Mouse (Mus musculus) lung, postnatal 14 days (tissue): ENCODE measurements around the gene Lypd4.
"Not testable (repeated sequence)": the region's sequence is repeated elsewhere in the genome, so short reads cannot be mapped to it uniquely, and the experiment has no call there.

ENCODE experiments used
- DNase-seq: peaks from one replicate; pipeline ENCODE4 v3.0.0; 2021

The Lypd4 gene

DNA sequence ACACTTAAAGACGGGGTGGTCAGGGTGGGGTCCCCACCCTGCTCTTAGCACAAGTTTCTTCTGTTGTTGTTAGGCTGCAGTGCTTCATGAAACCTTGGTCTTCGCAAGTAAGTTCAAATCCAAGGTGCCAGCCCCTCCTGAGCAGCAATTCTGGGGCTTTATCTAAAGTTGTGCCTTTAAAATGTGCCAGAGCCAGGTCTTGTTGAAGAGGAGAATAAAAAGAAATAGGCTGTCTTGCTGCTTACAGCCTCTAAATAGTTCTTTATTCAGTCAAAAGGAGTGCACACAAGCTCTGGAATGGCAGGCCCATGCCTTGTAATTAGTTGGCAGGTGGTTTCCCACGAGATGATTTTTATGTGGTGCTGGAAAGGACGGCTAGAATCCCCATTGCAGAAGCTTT, 17.4 kb upstream of the Lypd4 start:
- no peak for DNase-seq

DNA sequence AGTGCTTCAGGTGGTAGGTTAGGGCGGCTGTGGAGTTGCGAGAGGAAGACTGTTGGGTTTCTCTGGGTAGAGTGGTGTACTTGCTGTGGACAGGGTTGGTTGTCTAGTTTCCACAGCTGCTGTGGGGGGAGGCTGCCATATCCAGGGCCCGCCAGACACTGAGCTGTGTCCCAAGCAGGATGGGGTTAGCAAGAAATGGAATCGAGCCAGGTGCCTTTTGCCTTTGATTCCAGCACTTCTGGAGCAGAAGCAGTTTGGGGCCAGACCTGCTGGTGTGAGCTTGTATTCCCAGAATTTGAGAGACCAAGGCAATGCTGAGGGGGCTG, 16.5 kb upstream of the Lypd4 start:
- DNase-seq = no peak

GRCm38 (mm10) chr7:24885468-24886307, 15.9 kb upstream of the Lypd4 start:
- no peak for DNase-seq

GRCm38 (mm10) chr7:24884693-24885291, 15.1 kb upstream of the Lypd4 start:
- DNase-seq = peak; percentile 24

GRCm38 (mm10) chr7:24883896-24884692, 14.4 kb upstream of the Lypd4 start, which contains the start of gene Rps19:
TSS of gene Rps19 (plus strand) at chr7:24884371.
- DNase-seq = peak; percentile 99

- DNase-seq = no peak
Measured at GRCm38 (mm10) chr7:24882416-24883199, 12.9 kb upstream of the Lypd4 start.

DNA sequence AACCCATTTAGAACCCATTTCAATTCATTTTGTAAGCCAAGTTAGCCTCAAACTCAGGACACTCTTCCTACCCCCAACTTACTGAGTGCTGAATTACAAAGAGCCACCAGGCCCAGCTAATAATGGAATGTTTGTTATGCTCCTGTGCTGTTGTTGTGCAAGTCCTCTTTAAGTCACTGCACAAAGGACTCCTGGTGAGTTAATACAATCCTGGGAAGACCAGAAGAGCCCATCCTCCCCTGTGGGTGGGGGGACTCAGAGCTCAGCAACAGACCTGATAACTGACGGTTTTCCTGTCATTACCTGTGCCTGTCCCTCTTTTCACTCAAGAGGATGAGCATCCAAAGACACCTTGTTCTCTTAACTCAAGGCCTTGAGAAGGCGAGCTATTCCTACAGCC, 9.9 kb upstream of the Lypd4 start:
- DNase-seq = no peak

DNA sequence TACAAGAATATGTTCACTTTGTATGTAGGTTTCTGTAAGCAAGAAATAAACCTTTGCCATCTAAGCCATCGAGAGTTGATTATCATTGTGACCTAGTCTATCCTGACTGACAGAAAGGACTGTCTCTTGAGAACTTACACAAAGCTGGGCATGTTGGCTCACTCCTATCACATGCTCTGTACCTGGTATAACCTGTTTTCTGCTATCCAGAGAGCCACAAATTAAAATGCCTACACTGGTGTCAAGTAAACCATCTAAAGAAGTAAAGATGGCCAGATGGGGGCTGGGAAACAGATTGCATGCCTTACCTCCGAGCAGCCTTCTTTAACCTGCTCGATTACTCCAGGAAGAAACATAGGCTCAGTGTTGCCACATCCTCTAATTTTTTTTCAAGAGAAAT, 7.8 kb upstream of the Lypd4 start:
- DNase-seq = no peak

- DNase-seq = no peak
Measured at GRCm38 (mm10) chr7:24869080-24869479, 661 bp downstream of the Lypd4 start.

- no peak for DNase-seq
Measured at GRCm38 (mm10) chr7:24864156-24864555, 5.6 kb downstream of the Lypd4 start.

- no peak for DNase-seq
Measured at GRCm38 (mm10) chr7:24862853-24863252, 6.9 kb downstream of the Lypd4 start.

DNA sequence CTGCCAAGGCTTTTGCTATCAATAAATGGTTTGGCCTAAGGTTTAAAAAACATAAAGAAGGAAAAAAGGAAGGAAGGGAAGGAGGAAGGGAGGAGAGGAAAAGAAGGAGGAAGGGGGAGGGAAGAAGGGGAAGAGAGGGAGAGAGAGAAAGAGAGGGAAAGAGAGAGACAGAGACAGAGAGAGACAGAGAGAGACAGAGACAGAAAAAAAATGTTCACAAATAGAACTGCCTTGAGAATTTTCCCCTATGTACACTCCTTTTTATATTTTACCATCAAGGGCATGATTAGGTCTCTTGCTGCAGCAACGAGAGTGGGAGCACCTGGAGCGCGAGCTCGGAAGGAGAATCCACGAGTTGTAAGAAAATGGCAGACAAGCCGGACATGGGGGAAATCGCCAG, 7.8 kb downstream of the Lypd4 start, which contains the start of gene Gm9844:
Gene Gm9844 (plus strand): TSS at position 301 of the 400 bp plus-strand sequence.
- no peak for DNase-seq

- no peak for DNase-seq
Measured at GRCm38 (mm10) chr7:24859234-24859633, 10.5 kb downstream of the Lypd4 start.

DNA sequence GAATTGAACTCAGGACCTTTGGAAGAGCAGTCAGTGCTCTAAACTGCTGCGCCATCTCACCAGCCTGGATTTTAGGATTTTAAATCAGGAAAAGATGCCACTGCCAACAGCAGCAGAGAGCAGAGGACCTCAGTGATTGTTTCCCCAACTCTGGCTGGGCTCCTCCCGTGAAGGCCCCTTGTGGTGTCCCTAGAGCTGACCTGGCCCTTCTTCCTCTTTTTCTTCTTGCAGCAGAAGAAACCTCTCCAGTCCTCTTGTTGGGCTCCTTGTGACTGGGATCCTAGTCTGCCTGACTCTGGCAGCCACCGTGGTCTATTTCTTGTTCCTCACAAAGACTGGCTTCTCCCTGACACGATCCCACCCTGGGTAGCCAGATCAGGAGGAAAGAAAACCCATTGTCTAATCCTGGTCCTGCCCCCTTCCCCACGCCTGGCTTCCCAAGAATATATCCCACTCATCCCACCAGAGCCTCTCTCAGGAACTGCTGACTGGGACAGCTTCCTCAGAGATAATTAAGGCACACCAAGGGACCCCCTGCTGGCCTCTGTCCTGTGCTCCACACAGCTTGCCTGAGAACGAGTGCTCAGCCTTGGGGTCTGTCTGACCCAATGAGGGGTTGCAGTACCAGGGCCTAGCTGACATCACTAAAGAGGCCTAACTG, 13.2 kb downstream of the Lypd4 start:
- no peak for DNase-seq

DNA sequence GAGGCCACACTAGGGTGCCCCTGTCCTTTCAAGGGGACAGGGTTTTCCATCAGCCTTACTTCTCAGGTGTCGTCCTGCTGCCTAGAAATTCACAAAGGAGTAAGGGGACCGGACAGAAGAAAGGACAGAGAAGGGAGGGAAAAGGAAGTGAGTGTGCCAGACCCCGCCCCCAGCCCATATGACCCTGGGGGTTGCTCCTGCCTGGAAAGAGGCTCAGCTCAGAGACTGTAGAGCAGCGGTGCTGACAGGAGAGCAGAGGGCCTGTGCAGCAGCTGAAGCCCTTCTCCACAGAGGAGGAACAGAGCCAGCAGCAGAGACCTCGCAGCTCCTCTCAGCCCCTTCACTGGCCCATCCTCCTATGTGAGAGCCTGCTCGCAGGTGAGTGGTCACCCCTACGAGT, 16.0 kb downstream of the Lypd4 start:
- DNase-seq = no peak

DNA sequence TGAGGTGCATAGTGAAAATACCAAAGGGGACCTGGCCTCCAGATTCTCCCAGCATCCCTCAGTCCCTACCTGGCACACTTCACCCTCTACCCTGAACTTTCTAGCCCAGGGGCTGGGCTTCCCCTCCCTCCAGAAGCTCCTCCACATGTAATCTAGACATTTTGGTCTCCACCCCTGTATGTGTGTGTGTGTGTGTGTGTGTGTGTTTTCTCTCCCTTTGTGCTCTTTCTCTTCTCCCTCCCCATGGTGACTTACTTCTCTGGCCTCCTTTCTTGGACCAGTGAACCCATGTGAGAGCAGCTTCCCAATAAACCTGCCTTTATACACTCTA, 16.5 kb downstream of the Lypd4 start:
- DNase-seq = no peak

DNA sequence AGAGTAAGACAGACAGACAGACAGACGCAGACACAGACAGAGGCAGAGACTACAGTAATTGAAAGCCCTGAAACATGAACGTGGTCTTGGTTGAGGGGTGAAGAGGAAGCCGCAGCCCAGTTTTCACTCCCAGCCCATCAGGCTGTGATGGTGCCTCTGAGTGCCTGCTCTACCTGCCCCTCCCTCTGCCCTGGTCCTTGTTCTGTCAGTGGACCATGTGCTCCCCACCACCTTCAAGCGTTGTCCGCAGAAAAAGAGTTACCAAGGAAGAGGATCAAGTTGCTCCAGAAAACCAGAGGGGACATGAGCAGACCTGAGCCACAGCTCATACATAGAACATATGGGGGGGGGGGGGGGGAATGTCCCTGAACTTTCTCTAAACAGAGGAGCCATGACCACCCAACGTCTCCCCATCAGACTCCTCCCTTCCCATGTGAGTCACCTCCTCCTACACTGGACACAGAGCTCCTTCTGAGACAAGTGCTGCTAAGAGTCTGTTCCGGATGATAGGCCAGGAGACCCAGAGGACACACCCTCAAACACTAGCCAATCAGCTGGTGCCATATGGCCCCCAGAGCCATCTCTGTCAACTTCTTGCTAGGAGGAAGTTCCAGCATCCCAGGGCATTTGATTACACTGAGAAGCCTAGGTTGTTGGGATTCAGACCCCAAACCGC, 17.0 kb downstream of the Lypd4 start:
- DNase-seq = no peak

DNA sequence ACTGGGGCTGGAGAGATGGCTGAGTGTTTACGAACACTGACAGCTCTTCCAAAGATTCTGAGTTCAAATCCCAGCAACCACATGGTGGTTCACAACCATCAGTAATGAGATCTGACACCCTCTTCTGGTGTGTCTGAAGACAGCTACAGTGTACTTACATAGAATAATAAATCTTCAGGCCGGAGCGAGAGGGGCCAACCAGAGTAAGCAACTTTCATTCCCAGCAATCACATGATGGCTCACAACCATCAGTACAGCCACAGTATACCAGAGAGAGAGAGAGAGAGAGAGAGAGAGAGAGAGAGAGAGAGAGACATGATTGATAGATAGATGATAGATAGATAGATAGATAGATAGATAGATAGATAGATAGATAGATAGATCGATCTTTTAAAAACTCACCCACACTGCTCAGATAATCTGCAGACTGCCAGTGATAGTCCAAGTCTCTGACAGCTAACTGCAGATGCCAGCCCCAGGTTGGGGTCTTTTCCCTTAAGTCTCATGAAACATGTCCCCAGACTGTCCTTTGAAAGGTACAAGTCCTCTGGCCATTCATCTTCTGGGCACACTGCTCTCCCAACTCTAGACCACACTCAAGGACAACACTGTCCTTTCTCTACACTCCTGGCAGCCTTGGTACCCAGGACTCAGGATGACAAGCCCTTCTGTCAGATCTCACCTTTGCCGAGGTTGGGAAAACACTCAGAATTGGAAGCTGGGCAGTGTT, 18.0 kb downstream of the Lypd4 start:
- DNase-seq = no peak

DNA sequence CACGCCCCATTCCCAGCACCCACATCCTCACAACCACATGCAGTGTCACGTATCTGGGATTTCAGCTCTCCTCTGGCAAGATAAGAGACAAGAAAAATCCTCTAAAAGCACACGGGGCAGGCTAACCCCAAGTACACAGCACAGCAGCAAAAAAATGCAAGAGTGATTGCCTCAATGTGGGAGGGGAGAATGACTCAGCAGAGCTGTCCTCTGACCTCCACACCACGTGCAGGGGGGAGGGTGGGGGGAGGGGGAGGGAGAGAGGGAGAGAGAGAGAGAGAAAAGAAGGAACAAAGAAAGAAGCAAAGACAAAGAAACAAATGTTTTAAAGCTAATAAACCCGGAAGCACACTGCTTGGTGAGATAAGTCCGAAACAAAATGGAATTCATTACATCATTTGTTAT, 18.8 kb downstream of the Lypd4 start:
- DNase-seq = no peak

GRCm38 (mm10) chr7:24850162-24850561, 19.6 kb downstream of the Lypd4 start:
- no peak for DNase-seq

- DNase-seq = not testable (repeated sequence)
Measured at GRCm38 (mm10) chr7:24846576-24846975, 23.2 kb downstream of the Lypd4 start.
